Mouse (Mus musculus): ENCODE results near the gene Igfbp3.

Igfbp3 gene

GRCm38 (mm10) chr11:7211211-7211610 lies 2.5 kb downstream of the Igfbp3 start:
- no peak for DNase-seq (ENCODE audit: low spot score in 2 of 2)

DNA sequence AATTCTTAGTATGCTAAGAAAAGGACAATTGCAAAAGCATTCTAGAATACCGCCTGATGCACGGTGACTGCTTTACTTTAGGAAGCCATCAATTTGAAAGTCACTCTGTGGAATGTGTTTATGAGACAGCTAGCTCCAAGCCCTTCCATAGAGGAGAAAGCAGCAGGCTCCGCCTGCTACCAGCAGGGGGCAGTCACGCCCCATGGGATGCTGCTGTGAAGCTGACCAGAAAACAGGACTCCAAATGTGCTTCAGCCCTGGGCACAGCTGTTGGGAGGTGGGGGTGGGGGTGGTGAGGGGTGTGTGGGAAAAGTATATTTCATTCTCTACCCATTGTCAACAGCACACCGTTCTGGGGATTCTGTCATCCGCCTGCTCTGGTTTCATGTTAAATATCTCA lies 3.4 kb downstream of the Igfbp3 start:
- DNase-seq (ENCODE audit: low spot score in 2 of 2) = peak in 1 of 2 experiments; percentile 10

GRCm38 (mm10) chr11:7203846-7204245 lies 9.9 kb downstream of the Igfbp3 start:
- no peak for DNase-seq (ENCODE audit: low spot score in 2 of 2)

DNA sequence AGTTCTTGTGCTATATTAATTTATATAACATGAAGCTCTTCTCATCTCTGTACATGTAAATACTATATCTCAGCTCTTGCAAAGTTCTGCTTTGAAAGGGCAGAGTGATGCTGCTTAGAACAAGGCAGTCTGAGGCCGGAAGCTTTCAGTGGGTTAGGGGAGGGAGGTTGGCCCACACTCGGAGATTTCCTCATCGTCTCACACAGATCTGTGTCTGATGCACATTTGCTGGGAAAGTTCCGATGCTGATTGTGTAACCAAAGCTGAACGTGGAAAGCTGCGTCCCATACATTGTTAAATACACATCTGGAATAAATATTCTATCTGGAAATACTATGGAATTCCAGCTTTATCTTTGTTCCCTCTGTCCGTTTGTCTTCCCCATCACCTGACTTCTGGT lies 11.5 kb downstream of the Igfbp3 start:
- no peak for DNase-seq (ENCODE audit: low spot score in 2 of 2)

DNA sequence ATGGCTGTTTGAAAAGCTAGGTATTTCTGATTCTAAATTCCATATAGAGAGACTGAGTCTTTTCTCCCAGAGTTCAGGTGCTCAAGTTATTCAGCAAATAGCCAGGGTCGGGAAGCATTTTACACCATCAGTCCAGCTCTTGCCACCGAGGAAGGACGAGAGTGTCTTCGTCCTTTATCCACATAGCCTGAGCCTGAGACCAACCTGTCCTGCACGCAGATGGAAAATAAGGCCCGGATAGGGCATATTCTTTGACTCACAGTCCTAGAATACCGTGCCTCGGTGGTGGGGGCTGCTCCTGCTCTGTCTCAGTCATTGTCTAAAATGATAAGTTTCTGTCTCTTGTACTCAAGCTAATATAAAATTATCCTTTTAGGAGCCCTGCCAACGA lies 13.3 kb downstream of the Igfbp3 start:
- no peak for DNase-seq (ENCODE audit: low spot score in 2 of 2)

GRCm38 (mm10) chr11:7199736-7200392 lies 13.9 kb downstream of the Igfbp3 start:
- no peak for DNase-seq (ENCODE audit: low spot score in 2 of 2)

DNA sequence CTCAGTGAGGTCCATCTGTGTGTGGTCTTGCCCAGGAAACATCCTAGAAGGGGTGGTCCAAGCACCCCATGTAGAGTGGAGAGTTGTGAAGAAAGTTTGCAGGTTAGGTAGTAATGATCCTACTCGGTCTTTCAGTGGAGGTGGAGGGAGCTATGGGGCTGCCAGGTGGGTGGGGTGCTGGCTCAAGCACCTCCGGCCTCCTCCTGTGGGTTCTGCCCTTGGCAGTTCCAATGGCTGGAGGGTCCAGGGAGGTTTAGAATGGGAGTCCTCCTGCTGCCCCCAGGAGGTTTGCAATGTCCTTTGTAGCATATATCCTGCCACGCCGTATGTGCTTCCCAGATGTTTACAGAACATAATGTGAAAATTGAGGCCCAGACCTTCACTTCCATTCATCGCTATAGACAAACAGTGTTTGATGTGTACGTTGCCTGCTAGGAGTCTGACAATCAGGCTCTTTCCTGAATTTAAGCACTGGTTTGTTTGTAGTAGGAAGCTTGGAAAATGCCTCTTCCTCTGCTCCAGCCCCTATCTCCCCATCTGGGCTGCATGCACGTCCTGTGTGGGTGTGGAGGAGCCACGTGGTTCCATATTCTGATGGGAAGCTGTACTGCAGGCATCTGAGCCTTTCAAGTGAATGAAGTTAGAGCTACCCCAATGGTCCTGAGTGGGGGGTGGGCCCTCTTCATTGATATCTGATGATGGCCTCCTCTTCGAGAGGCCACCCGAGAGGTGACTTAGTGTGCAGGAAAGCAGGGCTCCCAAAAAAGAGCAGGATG lies 15.1 kb downstream of the Igfbp3 start:
- no peak for DNase-seq (ENCODE audit: low spot score in 2 of 2)

GRCm38 (mm10) chr11:7198006-7198405 lies 15.7 kb downstream of the Igfbp3 start:
- no peak for DNase-seq (ENCODE audit: low spot score in 2 of 2)

DNA sequence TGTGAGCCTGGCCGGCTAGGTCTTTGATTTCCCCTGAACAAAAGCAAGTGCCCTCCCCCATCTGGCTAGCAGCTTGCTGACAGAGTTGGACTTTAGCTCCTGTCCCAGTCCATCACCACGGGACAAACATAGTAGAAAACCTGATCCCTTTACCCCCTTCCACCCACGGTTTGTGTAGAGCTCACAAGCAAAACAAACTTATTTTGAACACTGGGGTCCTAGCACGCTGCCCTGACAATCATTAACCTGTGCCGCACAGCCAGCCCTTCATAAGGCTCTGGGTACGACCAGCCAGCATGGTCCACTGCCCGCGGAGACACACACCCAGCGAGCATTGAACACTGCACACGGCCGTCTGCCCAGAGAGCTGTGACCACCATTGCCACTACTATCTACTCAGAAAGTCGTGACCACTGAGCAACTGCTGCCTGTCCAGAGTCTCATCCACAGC lies 16.2 kb downstream of the Igfbp3 start, which contains the start of gene Igfbp1:
Gene Igfbp1 (plus strand): TSS at position 292 of the 451 bp plus-strand sequence.
- no peak for DNase-seq (ENCODE audit: low spot score in 2 of 2)

DNA sequence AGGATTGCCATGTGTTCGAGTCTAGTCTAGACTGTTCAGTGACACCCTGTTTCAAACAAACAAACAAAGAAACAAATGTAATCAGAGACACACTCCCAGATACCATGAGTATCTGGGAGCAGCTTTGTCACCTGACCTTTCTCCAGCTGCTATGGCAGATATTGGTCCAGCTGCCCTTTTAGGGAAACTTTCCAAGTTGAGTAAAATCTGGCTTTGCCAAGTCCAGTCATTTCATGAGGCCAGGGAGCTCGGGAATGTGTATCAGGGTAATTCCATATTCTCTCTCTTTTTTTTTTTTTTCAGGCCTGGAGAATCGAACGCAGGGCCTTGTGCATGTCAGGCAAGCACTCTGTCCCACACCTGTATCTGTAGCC lies 18.4 kb downstream of the Igfbp3 start:
- DNase-seq (ENCODE audit: low spot score in 2 of 2) = no peak

DNA sequence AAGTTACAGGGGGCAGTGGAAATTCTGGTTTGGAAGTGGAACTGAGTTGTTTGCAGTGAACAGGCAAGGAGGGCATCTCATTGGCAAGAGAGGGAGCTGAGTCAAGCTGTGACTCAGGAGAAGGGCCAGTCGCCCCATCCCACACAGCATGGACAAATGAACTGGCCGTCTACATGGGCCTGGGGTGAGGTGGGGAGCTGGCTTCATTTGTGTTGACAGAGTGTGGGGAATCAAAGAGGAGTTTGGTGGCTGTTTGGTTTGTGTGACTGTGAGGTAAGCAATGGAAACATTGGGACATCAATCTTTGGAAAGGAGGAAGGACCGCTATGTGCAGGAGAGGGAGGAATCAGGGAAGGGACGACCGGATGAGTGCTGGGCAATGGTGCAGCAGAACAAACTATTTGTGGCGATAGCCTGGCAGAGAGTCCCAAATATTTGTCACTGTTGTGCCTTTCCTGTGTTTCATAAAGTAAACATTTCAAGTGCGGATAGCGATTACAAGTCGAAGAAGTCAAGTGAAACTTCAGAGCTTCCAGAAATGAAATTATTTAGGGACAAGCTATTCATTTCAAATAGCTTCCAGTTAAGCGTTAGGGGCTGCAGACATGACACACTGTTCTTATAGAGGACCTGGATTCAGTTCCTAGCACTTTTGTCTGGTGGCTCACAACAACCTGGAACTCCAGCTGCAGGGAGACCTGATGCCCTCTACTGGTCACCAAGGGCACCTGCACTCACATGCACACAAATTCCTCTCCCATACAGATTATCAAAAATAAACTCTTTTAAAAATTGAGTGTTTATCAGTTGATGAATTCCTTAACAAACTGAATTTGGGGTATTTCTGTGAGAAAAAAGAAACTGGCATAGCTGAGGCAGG lies 19.1 kb downstream of the Igfbp3 start:
- DNase-seq (ENCODE audit: low spot score in 2 of 2) = no peak

- no peak for DNase-seq (ENCODE audit: low spot score in 2 of 2)
Measured at GRCm38 (mm10) chr11:7193134-7193533, 20.6 kb downstream of the Igfbp3 start.

- DNase-seq (ENCODE audit: low spot score in 2 of 2) = no peak
Measured at GRCm38 (mm10) chr11:7192710-7193109, 21.0 kb downstream of the Igfbp3 start.

DNA sequence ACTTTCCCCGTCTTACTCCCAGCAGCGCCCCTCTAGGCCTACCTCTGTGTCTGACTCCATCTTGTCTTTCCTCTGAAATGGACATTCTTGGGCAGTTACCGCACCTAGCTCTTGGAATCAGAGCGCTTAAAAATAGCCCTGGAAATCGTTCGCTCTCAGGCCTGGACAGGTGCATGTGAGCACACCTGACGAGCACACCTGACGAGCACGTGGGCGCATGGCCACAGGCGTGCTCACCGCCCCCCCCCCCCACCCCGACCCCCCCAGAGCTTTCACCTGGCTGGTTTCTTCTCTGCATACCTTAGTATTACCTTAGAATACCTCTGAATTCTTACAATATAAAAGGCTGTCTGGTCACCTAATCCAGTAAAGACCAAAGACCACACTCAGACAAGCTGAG lies 25.3 kb downstream of the Igfbp3 start, which contains the start of gene Gm11985:
Gene Gm11985 (minus strand): TSS at position 101 of the 400 bp plus-strand sequence.
- no peak for DNase-seq (ENCODE audit: low spot score in 2 of 2)

- DNase-seq (ENCODE audit: low spot score in 2 of 2) = no peak
Measured at GRCm38 (mm10) chr11:7187472-7187871, 26.3 kb downstream of the Igfbp3 start.

DNA sequence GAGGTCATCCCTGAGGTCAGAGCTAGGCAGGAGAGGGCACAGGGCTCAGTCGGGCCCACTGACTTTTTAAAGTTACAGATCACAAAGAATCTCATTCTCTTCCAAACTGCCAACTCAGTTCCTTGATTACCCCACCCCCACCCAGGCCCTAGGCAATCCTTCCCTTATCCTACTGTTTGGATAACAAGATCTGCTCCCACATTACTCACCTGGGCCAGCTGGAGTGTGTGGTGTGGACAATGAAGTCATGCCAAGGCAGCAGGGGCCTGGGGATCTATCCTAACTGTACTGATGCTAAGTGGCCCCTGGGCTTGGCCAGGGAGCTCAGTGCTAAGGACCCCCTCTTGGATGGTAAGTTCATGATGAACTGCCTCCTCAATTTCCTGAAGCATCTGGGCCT lies 29.3 kb downstream of the Igfbp3 start:
- no peak for DNase-seq (ENCODE audit: low spot score in 2 of 2)

DNA sequence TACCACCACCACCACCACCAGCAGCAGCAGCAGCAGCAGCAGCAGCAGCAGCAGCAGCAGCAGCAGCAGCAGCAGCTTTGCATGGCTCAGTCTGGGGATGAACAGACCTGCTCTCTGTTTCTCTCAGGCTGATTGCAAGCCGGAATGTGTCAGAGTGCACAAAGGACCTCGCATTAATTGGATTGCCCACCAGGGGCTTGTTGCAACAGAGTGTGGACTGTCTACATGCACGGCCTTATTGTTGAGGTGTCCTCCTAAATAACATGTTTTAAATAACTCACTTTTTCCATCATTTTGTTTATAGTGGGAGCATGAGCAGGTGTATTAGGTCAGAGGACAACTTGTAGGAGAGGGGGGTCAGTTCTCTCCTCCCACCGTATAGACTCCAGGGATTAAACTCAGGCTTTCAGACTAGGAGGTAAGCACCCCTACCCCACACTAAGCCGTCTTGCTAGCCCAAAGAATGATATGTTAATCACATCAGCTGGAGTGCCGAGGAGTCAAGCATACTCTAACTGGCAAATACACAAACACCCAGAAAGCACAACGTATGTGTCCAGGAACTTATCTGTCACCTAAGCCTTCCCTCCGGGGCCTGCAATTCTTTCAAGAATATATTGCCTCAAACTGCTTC lies 31.2 kb downstream of the Igfbp3 start:
- DNase-seq (ENCODE audit: low spot score in 2 of 2) = no peak

DNA sequence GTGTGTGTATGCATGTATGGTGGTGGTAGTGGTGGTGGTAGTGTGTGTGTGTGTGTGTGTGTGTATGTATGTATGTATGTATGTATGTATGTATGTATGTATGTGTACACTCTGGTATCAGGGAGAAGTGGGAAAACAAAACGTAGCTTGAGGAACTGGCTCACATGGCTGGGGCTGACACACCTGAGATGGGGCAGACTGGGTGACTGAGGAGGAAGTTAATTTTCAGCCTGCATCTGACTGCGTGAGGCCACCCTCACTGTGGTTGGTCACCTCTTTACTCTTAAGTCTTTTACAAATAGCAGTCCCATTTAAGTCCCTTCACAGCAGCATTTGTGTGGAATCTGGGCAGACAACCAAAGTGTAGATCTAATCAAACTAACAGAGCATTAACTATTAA lies 34.4 kb downstream of the Igfbp3 start:
- no peak for DNase-seq (ENCODE audit: low spot score in 2 of 2)

DNA sequence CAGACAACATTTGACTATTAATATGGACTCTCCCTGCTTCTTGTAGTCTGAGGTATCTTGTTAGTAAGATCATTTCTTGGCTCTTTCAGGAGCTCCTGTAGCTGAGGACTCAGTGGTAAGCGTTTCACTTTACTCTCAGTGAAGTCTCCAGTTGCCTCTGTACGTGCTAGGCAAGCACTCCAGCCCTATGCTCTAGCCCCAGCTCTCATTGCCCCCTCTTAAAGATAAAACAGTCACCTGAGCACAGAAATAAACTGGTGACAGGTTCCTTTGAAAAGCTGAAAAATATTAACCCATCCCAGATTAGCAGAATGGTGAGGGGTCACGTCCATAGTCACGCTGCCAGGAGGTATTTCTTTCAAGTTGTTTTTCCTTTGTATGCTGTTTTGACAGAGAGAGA lies 35.0 kb downstream of the Igfbp3 start:
- DNase-seq (ENCODE audit: low spot score in 2 of 2) = no peak

DNA sequence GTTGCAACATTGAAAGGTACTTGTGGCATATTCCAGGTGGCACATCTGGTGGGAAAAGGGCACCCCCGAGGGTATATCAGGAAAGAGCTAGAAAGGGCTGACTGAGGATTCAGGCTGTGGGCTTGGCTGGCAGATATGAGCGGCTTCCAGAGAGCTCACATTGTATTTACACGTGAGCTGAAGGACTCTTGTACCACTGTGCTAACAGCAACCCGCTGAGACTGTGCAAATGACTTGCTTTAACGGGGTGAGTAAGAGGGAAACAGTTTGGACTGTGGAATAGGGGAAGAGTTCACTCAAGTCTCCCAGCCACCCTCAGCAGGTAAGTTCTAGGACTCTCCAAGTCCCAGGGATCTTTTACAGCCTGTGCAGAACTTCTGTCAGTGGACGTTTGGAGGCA lies 40.1 kb downstream of the Igfbp3 start:
- no peak for DNase-seq (ENCODE audit: low spot score in 2 of 2)

GRCm38 (mm10) chr11:7169645-7170044 lies 44.1 kb downstream of the Igfbp3 start:
- DNase-seq (ENCODE audit: low spot score in 2 of 2) = no peak

GRCm38 (mm10) chr11:7164416-7164815 lies 49.3 kb downstream of the Igfbp3 start:
- DNase-seq (ENCODE audit: low spot score in 2 of 2) = no peak

Measured in spleen, postnatal 36 days (tissue).